Mouse (Mus musculus): ENCODE measurements around the gene Adamtsl1.

- no peak for TF ChIP-seq CTCF (IDR thresholded peaks at IDR 0.05)
- no peak for TF ChIP-seq EP300 (IDR thresholded peaks at IDR 0.05)
Measured at GRCm38 (mm10) chr4:86326003-86326402, 812.0 kb downstream of the Adamtsl1 start.
